Mouse (Mus musculus): ENCODE measurements at regions not wholly inside any gene's neighbourhood (a gene's known extent, or its start where the extent isn't known, plus 50 kb on each side); places are given as distances from the start of the nearest gene placed in this dataset.

DNA sequence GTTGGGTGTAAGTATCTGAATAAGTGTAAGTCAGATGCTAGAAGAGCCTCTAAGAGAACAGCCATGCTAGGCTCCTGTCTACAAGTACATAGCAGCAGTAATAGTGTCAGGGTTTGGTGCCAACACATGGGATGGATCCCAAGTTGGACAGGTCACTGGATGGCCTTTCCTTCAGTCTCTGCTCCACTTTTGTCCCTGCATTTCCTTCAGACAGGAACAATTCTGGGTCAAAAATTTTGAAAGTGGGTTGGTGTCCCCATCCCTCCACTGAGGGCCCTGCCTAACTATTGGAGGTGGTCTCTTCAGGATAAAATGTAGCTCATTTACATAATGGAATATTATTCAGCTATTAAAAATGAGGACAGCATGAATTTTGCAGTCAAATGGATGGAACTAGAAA is 122.7 kb upstream of the Sox2 start:
- in situ Hi-C loops (cut with MboI, MseI): no loop called here

- in situ Hi-C loops (cut with MboI, MseI): no loop called here
Measured at GRCm38 (mm10) chr3:34525730-34526129, 124.5 kb upstream of the Sox2 start.

DNA sequence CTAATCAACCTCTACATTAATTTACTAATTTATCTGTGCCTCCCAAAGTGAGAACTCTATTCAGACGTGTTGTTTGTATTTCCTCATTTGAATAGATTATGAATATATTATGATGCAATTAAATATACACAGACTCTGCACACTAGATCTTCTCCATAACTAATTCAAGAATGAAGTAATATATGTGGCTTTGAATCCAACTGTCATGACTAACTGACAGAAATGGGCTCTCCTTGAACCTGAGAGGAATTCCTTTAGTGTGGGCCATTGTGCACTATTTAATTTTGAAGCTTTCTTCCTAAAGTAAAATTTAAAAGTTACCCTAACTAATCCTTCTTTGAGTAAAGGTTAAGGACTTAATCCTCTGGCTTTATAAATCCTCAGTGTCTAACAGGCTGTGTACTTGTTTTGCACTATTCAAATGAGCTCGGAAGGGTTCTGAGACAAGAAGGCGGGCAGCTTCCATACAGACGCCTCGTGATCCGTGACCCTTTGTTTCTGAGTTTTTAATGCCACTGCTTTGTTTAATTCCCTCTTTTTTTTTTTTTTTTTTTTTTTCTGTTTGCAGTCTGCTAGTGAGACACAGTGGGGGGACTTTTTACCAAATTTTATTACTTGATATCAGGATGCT is 128.0 kb upstream of the Sox2 start:
- in situ Hi-C loops (cut with MboI, MseI): no loop called here

DNA sequence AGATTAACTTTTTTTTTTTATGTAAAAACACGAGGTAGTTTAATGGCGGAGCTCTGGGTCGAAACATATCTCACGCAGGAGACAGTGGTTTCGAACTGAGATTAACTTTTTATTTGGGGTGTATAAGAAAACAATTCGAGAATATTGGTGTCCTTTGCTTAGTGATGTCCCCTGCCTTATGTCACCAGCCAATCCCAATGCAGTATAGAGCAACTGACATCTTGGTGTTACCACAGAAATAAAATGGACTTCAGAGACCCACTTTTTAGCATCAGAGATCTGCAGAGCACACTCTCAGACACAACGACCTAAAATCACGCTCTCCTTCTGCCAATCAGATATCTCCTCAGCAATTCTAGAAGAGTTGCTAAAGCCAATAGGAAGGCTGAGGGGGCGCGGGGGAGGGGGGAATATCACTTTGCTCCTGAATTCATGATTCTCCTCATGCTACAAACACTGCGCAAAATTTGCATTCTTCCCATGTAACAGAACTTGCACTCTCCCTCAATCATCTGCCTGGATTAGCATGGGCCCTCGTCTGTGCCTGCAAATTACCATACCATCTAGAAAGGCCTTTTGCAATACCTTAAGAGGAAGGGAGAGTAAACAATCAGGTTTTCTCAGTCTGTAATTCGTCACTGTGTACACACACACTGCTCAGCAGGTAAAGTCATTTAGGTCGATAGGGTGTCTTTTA is 128.7 kb upstream of the Sox2 start:
- in situ Hi-C loops (cut with MboI, MseI): no loop called here

DNA sequence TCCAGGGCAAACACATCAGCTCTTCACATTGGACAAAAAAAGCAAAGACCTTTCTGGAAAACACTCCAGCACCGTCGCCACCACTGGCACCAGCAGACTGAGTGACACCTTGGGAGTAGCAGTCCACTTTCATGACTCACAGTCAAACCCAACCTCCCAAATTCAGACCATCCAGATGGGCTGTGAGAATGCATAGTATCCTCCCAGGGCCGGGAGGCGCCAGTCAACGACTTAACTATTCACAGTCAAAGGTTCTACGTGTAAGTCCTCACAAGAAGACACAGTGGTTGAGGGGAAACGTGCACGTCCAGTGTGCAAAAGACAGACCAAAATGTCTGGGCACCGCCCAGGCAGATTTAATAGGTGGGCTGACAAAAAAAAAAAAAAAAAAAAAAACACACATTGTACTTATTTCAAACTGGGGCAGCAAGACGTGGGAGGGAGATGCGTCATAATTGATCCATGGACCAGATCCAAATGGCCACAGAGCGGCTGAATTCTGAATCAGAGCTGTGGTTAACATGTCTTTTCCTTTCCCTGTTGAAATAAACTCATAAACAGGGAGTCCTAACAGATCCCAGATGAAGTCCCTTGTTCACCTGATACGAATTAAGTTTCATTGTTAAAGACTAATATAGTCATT is 137.6 kb upstream of the Sox2 start:
- in situ Hi-C loops (cut with MboI, MseI): no loop called here

DNA sequence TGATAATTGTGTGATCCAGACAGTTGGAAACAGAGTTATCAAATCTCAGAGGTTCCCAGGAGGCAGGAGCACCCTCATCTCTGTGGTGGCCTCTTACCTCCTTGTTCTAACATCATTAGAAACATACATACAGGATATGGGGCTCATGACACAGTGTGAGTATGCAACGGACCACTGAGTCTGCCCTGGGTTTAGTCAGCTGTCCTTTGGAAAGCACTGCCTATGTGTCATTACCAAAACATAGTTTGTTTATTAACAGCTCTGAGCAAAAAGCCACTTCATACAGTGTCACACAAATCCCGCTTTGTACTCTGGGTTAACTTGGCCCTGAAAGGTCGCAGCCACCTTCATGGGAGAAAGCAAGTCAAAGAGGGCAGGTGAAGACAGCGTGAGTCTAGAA is 139.5 kb upstream of the Sox2 start:
- in situ Hi-C loops (cut with MboI, MseI): no loop called here

- in situ Hi-C loops (cut with MboI, MseI): no loop called here
Measured at GRCm38 (mm10) chr3:34509160-34509559, 141.0 kb upstream of the Sox2 start.

DNA sequence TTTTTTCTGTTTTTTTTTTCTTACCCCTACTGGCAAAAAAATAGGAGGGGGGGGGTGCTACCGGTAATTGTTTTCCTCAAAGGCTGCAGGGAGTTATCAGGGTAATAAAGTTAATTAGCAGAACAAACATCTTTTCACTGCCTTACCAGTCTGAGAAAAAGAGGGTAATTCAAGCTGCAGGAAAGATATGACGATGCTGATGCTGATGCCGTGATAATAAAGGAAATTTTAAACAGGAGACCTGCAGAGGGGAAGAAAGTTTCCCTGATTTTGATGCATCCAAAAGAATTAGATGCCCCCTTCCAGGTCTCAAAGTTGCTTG is 145.7 kb upstream of the Sox2 start:
- in situ Hi-C loops (cut with MboI, MseI): no loop called here

DNA sequence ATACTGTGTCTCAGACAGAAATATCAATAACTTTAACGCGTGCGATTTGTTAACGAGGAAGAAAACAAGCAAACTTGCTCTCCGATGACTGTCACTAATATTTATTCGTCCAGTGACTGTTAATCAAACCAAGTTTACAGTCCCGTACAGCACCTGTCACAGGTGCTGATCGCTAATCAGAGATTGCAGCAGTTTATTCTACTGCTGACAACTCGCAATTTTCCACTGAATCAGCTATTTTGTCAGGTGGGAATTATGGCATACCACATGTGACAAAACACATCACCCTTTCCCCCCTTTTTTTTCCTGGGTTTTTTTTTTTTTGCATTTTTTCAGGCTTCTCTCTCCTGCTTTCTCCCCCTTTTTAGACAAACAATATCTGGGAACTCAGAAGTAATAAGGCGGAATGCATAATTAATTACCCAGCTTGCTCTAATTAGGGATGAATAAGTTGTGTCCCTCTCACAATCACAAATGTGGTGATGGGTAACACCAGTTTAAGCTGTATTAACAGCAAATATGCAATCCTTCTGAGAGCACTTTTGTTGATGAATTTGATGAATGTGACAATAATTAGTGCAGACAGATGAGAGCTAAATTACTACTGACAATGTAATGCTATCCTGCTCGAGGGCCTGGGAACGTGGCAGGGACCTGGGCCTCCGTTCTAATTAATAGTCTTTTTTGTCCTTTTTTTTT is 146.2 kb upstream of the Sox2 start:
- in situ Hi-C loops (cut with MboI, MseI): no loop called here

DNA sequence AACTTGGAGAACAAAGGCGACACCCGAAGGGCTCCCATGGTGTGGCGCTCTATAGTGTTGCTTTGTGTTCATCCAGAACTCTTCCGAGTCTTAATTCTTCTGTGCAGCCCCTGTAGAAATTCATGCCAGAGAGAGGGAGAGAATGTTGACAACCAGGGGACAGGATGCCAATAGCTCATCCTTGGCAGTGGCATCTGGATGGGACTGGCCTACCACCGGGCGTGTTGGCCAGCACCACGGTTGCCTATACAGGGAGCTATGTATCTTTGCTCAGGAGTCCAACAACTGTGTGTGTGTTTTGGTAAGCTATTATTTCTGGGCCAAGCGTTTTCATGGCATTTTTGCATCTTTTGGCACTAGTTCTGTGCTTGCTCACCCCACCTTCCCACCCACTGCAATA is 153.4 kb upstream of the Sox2 start:
- in situ Hi-C loops (cut with MboI, MseI): no loop called here

DNA sequence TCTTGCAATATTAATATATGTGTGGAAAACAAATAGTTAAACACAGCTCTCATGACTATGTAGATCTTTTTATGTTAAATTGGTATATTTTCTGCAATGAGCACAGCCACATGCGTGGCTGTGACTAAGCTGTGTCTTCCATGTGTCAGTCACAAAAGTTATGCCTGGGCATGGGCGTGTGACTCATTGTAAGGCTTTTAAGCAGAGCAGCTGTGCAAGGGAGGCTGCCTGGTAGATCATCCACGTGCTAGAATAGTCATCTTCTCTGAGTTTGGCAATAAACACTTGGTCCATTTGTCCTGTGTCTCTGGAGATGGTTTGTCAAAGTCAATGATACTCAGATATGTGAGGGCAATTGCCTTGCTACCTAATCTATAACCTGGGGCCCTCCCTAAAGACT is 154.6 kb upstream of the Sox2 start:
- in situ Hi-C loops (cut with MboI, MseI): no loop called here

- in situ Hi-C loops (cut with MboI, MseI): no loop called here
Measured at GRCm38 (mm10) chr3:34493921-34494320, 156.3 kb upstream of the Sox2 start.

GRCm38 (mm10) chr3:34489008-34489407 is 161.2 kb upstream of the Sox2 start:
- in situ Hi-C loops (cut with MboI, MseI): no loop called here

GRCm38 (mm10) chr3:34486441-34487050 is 163.7 kb upstream of the Sox2 start:
- in situ Hi-C loops (cut with MboI, MseI): no loop called here

DNA sequence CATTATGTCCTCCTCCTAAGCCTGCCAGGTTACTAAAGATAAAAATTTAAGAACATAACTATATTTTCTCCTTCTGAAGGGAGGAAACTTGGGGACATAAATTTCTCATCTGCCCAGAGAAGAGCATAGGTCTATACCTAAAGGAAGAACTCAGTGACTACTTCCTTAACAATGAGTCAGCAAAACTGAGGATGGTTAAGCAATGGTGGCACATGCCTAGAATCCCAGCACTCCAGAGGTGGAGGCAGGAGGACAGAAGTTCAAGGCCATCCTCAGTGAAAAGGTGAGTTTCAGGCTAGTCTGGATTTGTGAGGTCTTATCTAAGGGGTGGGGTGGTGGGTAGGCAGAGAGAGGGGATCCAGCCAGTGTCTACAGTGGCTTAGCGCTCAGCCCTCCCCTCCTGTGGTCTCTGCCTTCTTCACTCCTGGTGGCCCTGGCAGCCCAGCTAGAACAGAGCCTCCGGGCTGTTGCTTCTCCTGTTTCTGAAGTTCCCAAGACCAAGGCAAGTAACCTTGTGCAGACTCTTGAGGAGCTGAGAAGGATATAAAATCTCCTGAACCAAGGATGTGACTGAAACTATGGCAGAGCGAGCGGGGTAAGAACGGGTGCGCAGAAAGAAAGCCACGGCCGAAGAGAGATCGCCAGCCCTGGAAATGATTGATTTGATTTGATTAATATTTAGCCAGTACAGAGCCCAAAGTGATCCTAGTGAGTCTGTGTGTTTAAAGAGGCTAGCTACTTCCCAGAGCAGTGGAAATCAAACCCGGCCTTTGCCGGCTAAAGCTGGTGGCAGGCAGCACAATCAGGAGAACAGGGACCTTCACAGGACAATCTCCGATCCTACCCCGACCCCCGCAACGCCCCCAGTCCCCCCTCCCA is 164.6 kb upstream of the Sox2 start:
- in situ Hi-C loops (cut with MboI, MseI): no loop called here

DNA sequence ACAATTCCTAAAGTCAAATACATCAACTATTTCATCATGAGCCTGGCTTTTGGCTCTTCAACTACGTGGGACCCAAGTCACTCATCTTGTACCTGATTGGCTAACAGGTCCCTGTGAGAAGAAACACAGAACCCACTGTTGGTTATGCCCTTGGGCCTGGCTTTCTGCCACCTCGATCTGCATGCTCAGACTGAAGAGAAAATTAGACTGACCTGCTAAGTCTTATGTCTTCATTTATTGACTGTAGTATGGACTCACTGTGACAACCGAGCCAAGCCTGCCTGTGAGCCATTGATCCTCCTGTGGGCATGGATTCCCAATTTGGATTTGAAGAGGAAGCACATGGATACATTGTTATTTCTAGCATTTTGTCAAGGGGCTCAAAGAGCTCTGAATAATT is 166.3 kb upstream of the Sox2 start:
- in situ Hi-C loops (cut with MboI, MseI): no loop called here

DNA sequence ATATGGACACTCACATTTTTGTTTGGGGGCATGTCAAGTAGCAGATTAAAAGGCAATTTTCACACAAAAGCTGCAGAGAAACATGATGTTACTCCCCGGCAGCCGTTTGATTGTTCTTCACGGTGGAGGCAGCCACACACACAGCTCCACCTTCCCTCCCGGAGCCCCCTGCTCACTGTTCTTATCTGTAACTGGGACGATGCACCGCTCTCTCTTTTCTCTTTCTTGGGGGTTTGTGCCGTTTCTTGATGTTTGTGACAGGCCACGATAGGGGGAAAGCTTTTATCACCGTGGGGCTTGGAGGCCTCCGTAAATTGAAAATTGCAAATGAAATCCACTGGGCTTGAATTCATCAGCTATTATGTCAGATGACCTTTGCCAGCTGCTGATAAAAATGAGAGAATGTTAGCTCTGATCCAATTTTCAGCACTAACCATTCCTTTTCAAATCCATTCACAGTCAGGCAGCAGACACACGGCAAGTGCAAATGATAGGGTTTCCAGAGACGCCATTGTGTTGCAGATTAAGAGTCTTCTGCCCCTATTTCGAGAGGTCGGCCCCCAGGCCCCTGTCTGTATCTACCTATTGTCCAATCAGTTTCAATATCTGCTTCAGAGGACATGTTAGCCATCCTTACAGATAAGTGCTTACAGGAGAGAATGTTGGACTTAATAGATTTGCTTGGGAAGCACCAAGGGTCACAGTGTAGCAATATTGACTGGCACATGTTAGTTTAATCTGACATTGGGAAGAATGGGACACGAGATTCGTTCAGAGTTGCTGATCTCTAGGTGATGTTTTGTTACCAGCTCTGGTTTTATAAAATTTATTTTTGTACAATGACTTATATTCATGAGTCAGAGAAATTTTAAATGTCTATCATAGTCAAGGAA is 168.1 kb upstream of the Sox2 start:
- in situ Hi-C loops (cut with MboI, MseI): no loop called here

- in situ Hi-C loops (cut with MboI, MseI): no loop called here
Measured at GRCm38 (mm10) chr3:34481314-34481713, 168.9 kb upstream of the Sox2 start.

- in situ Hi-C loops (cut with MboI, MseI): no loop called here
Measured at GRCm38 (mm10) chr3:34474126-34474525, 176.1 kb upstream of the Sox2 start.

DNA sequence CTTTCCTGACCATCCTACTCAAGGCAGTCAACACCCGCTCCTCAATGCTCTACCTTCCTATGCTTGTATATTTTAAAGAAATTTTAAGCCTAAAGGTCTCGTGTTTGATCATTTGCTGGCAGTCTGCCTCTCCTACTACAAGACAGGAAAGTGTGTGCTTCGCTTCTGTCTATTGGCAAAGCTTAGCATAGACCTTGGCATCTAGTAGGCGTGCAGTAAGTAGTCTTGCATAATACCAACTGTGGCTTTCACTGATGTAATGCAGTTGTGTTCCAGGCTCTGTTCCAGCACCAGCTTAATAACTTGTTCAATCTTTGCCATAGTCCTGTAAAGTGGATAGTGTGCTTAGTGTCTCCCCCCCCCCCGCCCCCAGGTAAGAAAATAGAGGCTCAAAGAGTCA is 179.5 kb upstream of the Sox2 start:
- in situ Hi-C loops (cut with MboI, MseI): no loop called here
